Mouse (Mus musculus) ovary, postnatal 10 days (tissue): Measurements from ENCODE around the gene Rnf217.

Experiments
- DNase-seq: peaks from one replicate; pipeline ENCODE4 v3.0.0; 2022; ENCODE audit warnings: low spot score

Gene Rnf217

DNA sequence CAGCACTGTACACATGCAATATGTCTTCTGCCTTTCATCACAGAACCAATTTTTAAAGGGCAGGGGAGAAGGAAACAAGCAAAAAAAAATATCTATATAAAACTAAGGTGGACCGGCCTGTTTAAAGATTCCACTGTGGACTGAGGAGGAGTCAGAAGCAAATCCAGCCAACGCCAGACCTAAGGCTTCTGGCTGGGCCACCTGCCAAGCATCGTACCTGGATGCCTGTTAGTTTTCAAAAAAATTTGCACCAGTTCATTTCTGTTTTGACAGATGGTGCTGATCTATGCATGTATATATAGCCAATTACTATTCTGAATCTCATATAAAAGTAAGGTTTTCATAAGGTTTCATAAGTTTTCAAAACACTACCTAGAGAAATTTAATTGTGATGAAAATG lies 113.2 kb downstream of the Rnf217 start:
- DNase-seq = no peak

DNA sequence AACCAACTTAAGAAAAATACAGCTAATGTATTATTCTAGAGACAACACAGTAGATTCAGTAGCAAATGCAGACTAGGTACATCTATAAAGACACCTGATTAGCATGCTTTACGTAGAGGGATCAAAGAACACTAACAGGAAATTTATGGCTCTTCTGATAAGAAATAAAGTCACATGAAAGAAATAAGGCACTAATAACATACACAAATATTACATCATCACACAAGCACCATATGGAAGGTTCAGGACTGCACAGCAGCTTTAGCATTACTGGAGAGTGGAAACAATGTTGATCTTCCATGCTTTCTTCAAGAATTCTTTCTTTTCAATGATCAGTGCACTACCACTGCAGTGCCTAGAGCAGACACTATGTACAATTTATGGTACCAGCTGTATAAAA lies 114.7 kb downstream of the Rnf217 start:
- no peak for DNase-seq

DNA sequence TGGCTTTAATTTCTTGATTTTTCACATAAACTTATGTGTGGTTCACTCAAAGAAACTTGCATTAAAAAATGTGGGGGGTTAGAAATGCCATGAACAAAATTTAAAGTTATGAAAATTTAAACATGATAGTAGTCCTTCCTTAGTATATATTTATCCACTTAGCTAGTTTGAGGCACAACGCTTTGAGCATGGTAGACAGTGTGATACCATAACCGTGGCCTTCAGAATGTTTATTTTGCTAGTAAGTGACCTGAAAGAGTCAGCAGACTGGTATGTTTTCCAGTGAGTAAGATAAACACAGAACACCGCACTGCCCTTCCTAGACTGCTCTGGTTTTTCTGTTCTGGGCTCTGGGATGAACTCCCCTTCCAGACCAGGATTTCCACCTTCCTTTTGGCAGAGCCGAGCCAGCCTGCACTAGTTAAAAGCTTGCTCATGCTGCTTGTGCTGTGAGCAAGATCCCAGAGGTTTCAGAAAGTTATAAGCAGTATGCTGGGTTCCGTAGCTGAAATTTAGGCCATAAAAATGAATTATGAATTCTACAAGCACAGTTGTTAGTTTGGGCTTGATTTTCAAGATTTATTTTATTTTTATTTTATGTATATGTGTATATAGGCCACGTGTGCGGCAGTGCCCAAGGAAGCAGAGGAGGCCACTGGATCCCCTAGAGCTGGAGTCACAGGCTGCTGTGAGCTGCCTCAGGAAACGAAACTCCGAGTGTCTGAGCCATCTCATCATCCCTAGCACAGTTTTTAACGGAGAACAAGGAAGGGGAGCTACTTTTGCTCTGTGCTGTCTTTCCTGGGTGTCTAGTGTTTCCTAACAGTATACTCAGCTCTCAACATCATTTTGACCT lies 141.7 kb downstream of the Rnf217 start:
- DNase-seq = no peak

GRCm38 (mm10) chr10:31465840-31466541 lies 143.0 kb downstream of the Rnf217 start:
- DNase-seq = no peak

GRCm38 (mm10) chr10:31465424-31465823 lies 143.6 kb downstream of the Rnf217 start:
- no peak for DNase-seq

DNA sequence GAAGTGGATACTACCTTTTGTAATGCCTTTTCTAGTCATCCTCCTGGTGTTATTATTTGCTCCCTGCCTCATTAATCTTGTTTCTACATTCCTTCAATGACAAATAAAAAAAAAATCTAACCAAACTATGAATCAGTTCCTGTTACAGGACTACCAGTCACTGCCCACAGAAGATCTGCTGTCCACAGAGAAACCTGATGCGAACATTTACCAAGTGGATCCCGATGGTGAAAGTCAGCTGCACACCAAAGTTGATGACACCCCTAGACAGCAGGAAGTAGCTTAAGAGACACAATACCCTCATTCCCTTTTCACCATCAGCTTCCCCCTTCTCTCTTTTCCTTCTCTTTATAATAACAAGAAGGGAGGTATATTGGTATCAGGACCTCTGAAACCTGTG lies 145.9 kb downstream of the Rnf217 start:
- DNase-seq = no peak

DNA sequence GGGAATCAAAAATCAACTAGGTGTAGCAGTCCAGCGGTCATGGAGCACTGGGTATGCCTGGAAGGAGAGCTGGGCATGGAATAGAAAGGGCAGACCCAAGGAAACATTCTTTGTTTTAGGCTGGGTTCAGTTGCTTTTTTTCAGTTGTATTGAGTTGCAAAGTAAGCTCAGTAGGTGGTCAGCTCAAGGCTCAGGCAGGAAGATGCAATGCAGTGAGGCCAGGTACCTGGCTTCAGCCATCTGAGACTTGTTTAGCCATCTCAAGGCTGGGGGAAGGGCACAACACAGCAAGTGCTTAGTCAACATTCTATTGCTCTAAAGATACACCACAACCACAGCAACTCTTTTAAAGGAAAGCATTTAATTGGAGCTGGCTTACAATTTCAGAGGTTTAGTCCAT lies 152.2 kb downstream of the Rnf217 start:
- no peak for DNase-seq

GRCm38 (mm10) chr10:31447083-31447482 lies 161.9 kb downstream of the Rnf217 start:
- no peak for DNase-seq

DNA sequence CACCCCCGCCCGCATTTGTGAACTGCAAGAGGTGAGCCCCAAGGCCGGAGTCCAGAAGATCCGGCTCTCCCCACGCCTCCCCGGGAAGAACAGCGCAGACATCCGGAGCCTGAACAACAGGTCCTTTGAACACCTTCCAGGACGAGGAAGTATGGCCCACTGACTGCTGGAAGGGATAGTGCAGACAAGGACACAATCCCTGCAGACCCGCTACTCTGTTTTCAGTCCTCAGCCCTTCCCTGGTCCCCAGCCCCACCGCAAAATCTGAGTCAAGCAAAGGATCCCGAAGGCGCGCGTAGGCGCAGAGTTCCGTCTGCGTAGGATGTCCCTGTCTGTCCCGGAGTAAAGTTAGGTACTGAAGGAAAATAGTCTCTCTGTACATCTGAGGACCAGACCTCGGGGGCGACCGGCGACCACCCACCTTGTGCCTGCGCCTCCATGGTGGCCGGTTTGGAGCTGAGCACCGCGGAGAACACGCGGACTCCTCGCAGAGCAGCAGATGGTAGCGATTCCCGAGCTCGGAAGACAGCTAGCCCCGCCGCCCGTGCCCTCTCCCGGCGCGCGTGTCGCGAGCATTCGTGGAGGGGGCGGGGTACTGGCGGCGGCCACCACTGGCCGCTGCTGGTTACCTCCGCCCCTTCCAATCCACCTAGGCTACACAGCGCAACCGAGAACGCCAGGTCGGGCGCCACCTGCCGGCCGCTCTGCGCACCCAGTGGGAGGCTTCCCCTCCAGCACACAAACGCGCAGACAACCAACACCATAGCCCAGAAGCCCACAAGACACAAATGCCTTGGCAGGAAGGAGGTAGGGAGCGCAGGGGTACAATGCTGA lies 163.5 kb downstream of the Rnf217 start, which contains the start of gene Tpd52l1:
TSS of gene Tpd52l1 (minus strand) at position 668 of the 834 bp plus-strand sequence.
- DNase-seq = peak; percentile 65

GRCm38 (mm10) chr10:31444206-31444605 lies 164.8 kb downstream of the Rnf217 start:
- no peak for DNase-seq
